Mouse (Mus musculus) left cerebral cortex, postnatal 10 days (tissue): Measurements from ENCODE around the gene Obscn. TPM values are rescaled to one million over a fixed set of nuclear protein-coding genes. Genes with fewer than 3 reads are reported as not detected.

ENCODE experiments used
- DNase-seq, 2 experiments: peaks; one replicate each; pipeline ENCODE4 v3.0.0; 2021 to 2022; ENCODE audit warnings: low spot score in 2 of 2, mixed read lengths in 1 of 2; ENCODE audit errors: extremely low spot score in 1 of 2
- intact Hi-C: fragments of 180-260 bp; cut with DNase I; formaldehyde crosslinking; loops from one replicate; pipeline ENCODE4 v1.15.1; 2025
- total RNA-seq, 2 experiments: library from RNA; stranded (reverse); gene quantifications; 2 replicates each; pipeline ENCODE4 v1.2.3; 2021

Obscn gene
- total RNA-seq, 2 experiments from 2014 or later, result 2.1 to 2.3 TPM

GRCm38 (mm10) chr11:58994337-58994826 lies 141.8 kb downstream of the Obscn start:
- intact Hi-C loops, result no loop called here
- peak in 1 of 2 experiments; percentile 74 for DNase-seq

DNA sequence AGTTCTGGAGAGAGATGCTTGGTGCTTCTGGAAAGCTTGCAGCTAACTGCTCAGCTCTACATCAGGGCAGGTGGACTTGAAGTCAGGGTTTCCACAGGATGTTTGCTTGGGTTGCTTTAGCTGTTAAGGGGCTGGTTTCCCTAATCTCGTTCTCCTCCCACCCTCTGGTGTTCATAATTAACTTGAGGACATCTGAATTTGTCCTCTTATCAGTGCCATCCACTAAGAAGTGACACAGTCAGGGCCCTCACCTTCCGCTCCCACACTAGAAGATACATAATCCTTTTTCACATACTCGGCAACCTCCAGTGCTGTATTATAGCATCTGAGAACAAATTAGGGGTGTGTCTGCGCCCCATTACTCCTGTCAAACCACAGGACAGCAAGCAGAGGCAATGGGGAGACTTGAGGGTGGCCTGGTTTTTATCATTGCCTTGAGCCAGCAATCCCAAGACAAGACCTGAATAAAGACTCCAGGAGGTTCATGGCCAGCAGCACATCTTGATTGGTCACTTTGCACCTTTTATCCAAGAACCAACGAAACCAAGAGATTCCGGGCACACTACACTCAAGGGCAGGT lies 143.0 kb downstream of the Obscn start:
- intact Hi-C loops, result no loop called here
- DNase-seq, result no peak

- intact Hi-C loops, result no loop called here
- DNase-seq, result peak in 1 of 2 experiments; percentile 11
Observed at GRCm38 (mm10) chr11:58991911-58992310, 144.3 kb downstream of the Obscn start.

DNA sequence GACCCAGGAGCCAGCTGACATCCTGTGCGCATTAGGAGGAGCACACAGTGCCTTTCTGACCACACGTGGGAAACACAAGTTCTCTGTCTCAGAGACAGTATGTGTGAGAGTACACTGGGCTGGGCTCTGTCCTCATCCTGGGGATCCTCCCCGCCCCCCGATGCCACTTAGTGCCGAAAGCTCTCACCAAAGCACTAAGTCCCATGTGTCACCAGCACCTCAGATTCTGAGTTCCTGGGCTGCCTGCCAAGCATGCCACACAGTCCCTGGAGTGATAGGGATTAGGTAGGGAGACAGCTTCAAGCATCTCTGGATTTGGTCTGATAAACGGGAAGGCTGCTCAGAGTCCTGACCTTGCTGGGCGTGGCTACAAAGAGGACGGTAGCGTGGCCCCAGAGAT lies 145.4 kb downstream of the Obscn start:
- intact Hi-C loops, result no loop called here

GRCm38 (mm10) chr11:58990141-58990540 lies 146.1 kb downstream of the Obscn start:
- intact Hi-C loops, result no loop called here
- DNase-seq, result peak in 1 of 2 experiments; percentile 38

More for the DNA sequence above, 145.4 kb downstream of the Obscn start:
- DNase-seq, result peak in 1 of 2 experiments; percentile 60

DNA sequence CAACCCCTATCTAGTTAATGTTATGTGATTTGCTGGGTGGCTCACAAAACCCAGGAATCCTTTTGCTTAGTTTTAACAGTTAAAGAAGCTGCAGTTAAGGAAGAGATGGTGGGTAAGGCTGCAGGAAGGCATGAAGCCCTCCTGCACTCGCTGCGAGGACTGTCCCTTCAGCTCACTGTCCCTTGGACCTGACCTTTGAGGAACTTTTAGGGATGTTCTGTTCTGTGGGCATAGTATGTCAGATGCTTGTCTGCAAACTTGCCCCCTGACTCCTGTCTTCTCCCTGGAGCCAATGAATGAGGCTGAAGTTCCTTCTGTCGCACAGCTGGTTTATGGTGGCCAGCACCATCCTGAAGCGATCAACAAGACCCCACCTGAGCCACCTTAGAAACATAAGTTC lies 147.0 kb downstream of the Obscn start:
- DNase-seq, result peak in 1 of 2 experiments; percentile 6
- intact Hi-C loops, result no loop called here

DNA sequence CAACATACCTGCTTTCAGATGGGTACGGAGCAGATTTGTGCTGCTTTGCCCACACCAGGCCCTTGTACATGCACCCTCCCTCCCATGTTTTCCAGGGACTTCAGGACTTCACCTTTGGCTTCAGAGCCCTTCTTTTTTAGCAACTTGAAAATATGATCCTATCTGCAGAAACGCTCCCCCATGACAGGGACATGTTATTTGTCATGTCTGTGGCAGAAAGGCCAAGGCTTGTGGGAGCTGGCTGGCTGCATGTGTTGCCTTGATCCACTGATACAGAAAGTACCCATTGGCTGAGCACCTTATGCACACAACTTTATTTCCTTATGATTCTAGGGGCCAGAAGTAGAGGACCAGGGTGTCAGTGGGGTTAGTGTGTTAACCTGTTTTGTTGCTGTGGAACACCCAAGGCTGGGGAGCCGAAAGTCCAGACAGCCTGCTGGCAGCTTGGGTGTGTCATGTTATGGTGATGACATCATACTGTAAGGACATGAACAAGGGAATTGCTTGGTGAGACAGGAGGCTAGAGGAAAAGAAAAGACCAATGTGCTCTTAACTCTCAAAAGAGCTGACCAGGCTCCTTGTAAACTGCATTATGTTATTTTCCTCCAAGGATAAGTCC lies 150.8 kb downstream of the Obscn start:
- DNase-seq, result peak in 1 of 2 experiments; percentile 15
- intact Hi-C loops, result no loop called here

- peak in 1 of 2 experiments; percentile 18 for DNase-seq
- intact Hi-C loops, result no loop called here
Observed at GRCm38 (mm10) chr11:58984657-58985056, 151.5 kb downstream of the Obscn start.

DNA sequence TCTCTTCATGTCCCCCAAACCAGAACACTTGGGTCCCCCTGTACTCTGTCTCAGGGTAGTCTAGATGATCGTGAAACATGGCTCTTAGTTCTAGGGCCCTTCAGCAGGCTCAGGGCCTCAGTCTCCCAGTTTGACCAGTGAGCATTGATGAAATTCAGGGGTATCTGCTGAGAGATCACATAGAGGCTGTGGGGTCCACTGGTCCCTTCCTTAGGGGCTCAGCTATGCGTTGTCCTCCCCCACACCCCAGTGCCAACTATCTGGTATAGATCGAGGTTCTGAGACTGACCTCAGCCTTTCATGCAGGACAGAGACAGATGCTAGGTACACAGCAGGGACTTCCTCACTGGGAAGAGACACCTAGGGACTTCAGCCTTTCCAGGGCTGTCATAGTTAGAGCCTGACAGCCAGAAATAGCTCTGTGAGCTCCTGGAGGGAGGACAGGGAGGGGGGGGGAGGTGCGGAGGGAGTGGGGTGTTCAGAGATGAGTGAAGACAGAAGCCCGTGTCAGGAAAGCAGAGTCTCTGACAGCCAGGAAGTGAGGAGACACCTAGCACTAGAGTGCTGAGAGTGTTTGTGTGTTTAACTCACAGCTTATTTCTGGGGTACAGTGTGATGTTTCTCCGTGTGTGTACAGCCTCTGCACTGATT lies 152.4 kb downstream of the Obscn start:
- peak in 1 of 2 experiments; percentile 7 for DNase-seq
- intact Hi-C loops, result no loop called here

GRCm38 (mm10) chr11:58982471-58983097 lies 153.6 kb downstream of the Obscn start:
- intact Hi-C loops, result no loop called here
- DNase-seq, result peak in 1 of 2 experiments; percentile 38

DNA sequence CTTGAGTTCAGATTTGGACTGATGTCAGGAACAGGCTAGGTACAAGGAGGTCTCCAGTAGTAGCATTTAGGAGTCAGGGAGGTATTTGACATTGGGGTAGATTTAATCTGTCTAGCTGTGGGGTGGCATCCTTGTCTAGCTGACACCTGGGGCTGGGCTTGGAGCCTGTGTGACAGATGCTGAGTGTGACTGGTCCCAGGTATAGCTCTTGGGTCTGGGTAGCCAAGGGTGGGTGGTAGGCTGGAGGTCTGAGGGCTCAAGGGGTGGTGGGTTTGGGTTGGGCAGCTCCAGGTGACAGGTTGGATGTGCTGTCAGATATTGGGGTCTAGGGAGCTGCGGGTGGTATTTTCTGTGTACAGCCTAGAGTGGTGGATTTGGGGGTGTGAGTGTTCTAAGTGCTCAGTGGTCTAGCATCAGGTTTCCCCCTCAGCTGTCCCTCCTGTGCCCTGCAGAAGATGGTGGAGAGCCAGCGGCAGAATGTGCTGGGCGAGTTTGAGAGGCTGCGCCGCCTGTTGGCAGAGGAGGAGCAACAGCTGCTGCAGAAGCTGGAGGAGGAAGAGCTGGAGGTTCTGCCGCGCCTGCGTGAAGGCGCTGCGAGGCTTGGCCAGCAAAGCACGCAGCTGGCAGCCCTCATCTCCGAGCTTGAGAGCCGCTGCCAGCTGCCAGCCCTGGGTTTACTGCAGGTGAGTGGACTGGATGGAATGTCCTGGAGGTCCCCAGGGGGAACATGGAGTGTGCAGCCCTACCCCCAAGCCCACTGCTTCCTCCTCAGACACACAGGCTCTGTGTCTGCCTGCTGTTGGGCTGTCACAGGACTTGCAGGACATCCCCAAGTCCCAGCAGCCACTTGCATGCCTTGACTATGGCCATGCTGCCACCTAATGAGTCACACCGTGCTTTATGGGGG lies 154.4 kb downstream of the Obscn start:
- intact Hi-C loops, result no loop called here

GRCm38 (mm10) chr11:58980381-58980990 lies 155.7 kb downstream of the Obscn start:
- intact Hi-C loops, result no loop called here
- DNase-seq, result no peak

More for the DNA sequence above, 154.4 kb downstream of the Obscn start:
- peak; percentile 70 to 87 for DNase-seq

- no peak for DNase-seq
- intact Hi-C loops, result loop anchor here (10.0 kb wide), 1 partner anchor 205 kb away; the partner anchor contains the start of gene Gjc2
Observed at GRCm38 (mm10) chr11:58979661-58980060, 156.5 kb downstream of the Obscn start.

DNA sequence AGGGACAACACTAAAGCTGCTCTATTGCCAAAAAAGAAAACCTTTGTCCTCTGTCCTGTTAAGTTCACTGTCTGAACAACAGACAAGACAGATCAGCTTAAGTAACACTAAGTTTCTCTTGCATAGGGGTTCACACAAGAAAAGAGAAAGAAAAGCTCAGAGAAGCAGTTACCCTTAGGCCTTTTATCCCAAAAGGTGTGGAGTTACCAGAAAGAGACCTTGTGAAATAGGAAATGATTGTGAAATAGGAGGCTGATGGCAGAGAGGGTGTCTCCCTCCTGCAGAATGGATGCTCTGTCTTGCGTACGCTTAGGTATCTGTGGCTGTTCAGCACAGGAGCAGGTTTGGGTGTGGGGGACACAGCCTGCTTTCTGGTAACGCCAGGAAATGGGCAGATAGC lies 157.0 kb downstream of the Obscn start:
- DNase-seq, result no peak
- intact Hi-C loops, result loop anchor here (10.0 kb wide), 1 partner anchor 206 kb away; the partner anchor contains the start of gene Gjc2

- DNase-seq, result no peak
- intact Hi-C loops, result loop anchor here (10.0 kb wide), 1 partner anchor 206 kb away; the partner anchor contains the start of gene Gjc2
Observed at GRCm38 (mm10) chr11:58978706-58979030, 157.5 kb downstream of the Obscn start.

GRCm38 (mm10) chr11:58978027-58978705 lies 158.0 kb downstream of the Obscn start, which contains the start of gene Trim11:
Gene Trim11 (plus strand): TSS chr11:58978093.
- intact Hi-C loops, result loop anchor here (10.0 kb wide), 1 partner anchor 207 kb away; the partner anchor contains the start of gene Gjc2
- peak; percentile 55 to 69 for DNase-seq

- intact Hi-C loops, result loop anchor here (10.0 kb wide), 1 partner anchor 207 kb away; the partner anchor contains the start of gene Gjc2
- DNase-seq, result no peak
Observed at GRCm38 (mm10) chr11:58977607-58978026, 158.6 kb downstream of the Obscn start.
